ENCODE assay signal across 7 mouse cellular contexts in genomic region chr7:83584639-83585471, GRCm38 (mm10). TPM values are rescaled to one million over a fixed set of nuclear protein-coding genes. Genes with fewer than 3 reads are reported as not detected.
DNase-seq lines count a peak whose midpoint lies in the region; ATAC-seq and TF ChIP-seq lines count a peak whose summit lies in the region.

Gene Tmc3, plus strand, starts transcription at chr7:83584927.

- H3K9ac ChIP-seq in embryonic facial prominence, embryonic 14.5 days (ENCODE audit: low read depth, low read length): no peak within 1 kb of the TSS
- H3K9ac ChIP-seq in heart, postnatal 0 days (replicated peaks; ENCODE audit: low read depth, low read length): no peak within 1 kb of the TSS
- H3K9ac ChIP-seq in stomach, embryonic 16.5 days (ENCODE audit: low read length): no peak within 1 kb of the TSS

- H3K27ac ChIP-seq in embryonic facial prominence, embryonic 14.5 days (replicated peaks; ENCODE audit: low read depth, low read length): no peak within 1 kb of the TSS; the same call in 1 of the 2 replicates
- H3K27ac ChIP-seq in heart, postnatal 0 days (ENCODE audit: low read depth): no peak within 1 kb of the TSS
- peak within 1 kb of the TSS; percentile 16; the same call in 1 of the 2 replicates for H3K27ac ChIP-seq in stomach, embryonic 16.5 days (ENCODE audit: low read length)

- peaks cover 10% of the 10 kb centered on the region; the same call in 1 of the 2 replicates for H3K4me1 ChIP-seq in embryonic facial prominence, embryonic 14.5 days (ENCODE audit: control insufficient read depth, insufficient read depth, low read length)
- peaks cover 4% of the 10 kb centered on the region; the same call in 1 of the 2 replicates for H3K4me1 ChIP-seq in heart, postnatal 0 days (ENCODE audit: control insufficient read depth, insufficient read depth)
- H3K4me1 ChIP-seq in stomach, embryonic 16.5 days (ENCODE audit: control insufficient read depth, insufficient read depth, low read length): 0 out of 2 replicates have a peak, but pooled peaks cover 7% of the 10 kb centered on the region

- TF ChIP-seq EP300 in heart, postnatal 0 days (IDR thresholded peaks at IDR 0.05; ENCODE audit: low read depth): no peak

- 0 out of 2 replicates have a peak, but pooled peaks have one; percentile 22 for ATAC-seq in embryonic facial prominence, embryonic 14.5 days (ENCODE audit: low read depth)
- ATAC-seq in heart, postnatal 0 days (ENCODE audit: insufficient read depth, low read depth): no peak
- peak; percentile 92 for ATAC-seq in megakaryocyte progenitor cell, adult 5-6 weeks (replicated peaks; ENCODE audit: poor library complexity)
- ATAC-seq in stomach, embryonic 16.5 days (ENCODE audit: insufficient read depth, low FRiP score): peak; percentile 53; the same call in 1 of the 2 replicates

- no peak for TF ChIP-seq CTCF in heart, postnatal 0 days (IDR thresholded peaks at IDR 0.05; ENCODE audit: low read depth)

- peak; percentile 25 for DNase-seq in ES-CJ7 (ENCODE audit: low read depth, low spot score)
- peak; percentile 75 for DNase-seq in ZHBTc4 (ENCODE audit: low read depth, low spot score)
- DNase-seq in embryonic facial prominence, embryonic 14.5 days (ENCODE audit: low spot score): peak; percentile 59
- peak; percentile 16 for DNase-seq in heart, postnatal 0 days (ENCODE audit: low spot score)
- peak; percentile 38 for DNase-seq in layer of hippocampus, adult 9-10 months (ENCODE audit: low spot score)

- no peaks in the 10 kb centered on the region for H3K9me3 ChIP-seq in embryonic facial prominence, embryonic 14.5 days (ENCODE audit: control insufficient read depth, low read length)
- H3K9me3 ChIP-seq in heart, postnatal 0 days (replicated peaks; ENCODE audit: control insufficient read depth, low read length): no peaks in the 10 kb centered on the region
- no peaks in the 10 kb centered on the region for H3K9me3 ChIP-seq in stomach, embryonic 16.5 days (replicated peaks; ENCODE audit: control insufficient read depth, low read length)

- H3K4me3 ChIP-seq in embryonic facial prominence, embryonic 14.5 days (ENCODE audit: low read depth, low read length): no peak within 1 kb of the TSS
- no peak within 1 kb of the TSS for H3K4me3 ChIP-seq in heart, postnatal 0 days (ENCODE audit: low read depth, low read length)
- no peak within 1 kb of the TSS for H3K4me3 ChIP-seq in stomach, embryonic 16.5 days (replicated peaks; ENCODE audit: low read length)

- no peaks in the 10 kb centered on the region for H3K36me3 ChIP-seq in embryonic facial prominence, embryonic 14.5 days (ENCODE audit: control insufficient read depth, insufficient read depth, low read length)
- no peaks in the 10 kb centered on the region for H3K36me3 ChIP-seq in heart, postnatal 0 days (replicated peaks; ENCODE audit: control insufficient read depth, insufficient read depth, low read length)
- no peaks in the 10 kb centered on the region for H3K36me3 ChIP-seq in stomach, embryonic 16.5 days (ENCODE audit: control insufficient read depth, insufficient read depth, low read length)

- no peaks in the 10 kb centered on the region; the same call in 1 of the 2 replicates for H3K27me3 ChIP-seq in embryonic facial prominence, embryonic 14.5 days (replicated peaks; ENCODE audit: control insufficient read depth, insufficient read depth, low read length)
- no peaks in the 10 kb centered on the region for H3K27me3 ChIP-seq in heart, postnatal 0 days (ENCODE audit: control insufficient read depth, insufficient read depth, low read length)
- H3K27me3 ChIP-seq in stomach, embryonic 16.5 days (ENCODE audit: control insufficient read depth, insufficient read depth, low read length): no peaks in the 10 kb centered on the region

- H3K4me2 ChIP-seq in embryonic facial prominence, embryonic 14.5 days (ENCODE audit: low read depth, low read length): peak within 1 kb of the TSS; percentile 26
- peak within 1 kb of the TSS; percentile 7 for H3K4me2 ChIP-seq in heart, postnatal 0 days (ENCODE audit: low read depth, low read length)
- H3K4me2 ChIP-seq in stomach, embryonic 16.5 days (ENCODE audit: low read depth, low read length): 0 out of 2 replicates have a peak within 1 kb of the TSS, but pooled peaks have one; percentile 0

- 32% methylated on average over 11 of the region's 11 CpGs for WGBS in embryonic facial prominence, embryonic 14.5 days
- WGBS in heart, postnatal 0 days: 25% methylated on average over 11 of the region's 11 CpGs
- WGBS in stomach, embryonic 16.5 days: 38% methylated on average over 11 of the region's 11 CpGs

RNA-seq across cellular contexts. Expression of gene Tmc3, which starts in this region (rescaled TPM):
- 0.94 and 0.99 TPM in 2 replicates for polyA plus RNA-seq in embryonic facial prominence, embryonic 14.5 days (2014; fragmentation: Nextera tagmentation; extraction: Ambion mirVana)
- 0.04 and 0.23 TPM in 2 replicates for total RNA-seq in heart, postnatal 0 days (2014; rRNA removed; ENCODE audit: low replicate concordance)
- 0.38 and 0.49 TPM in 2 replicates for polyA plus RNA-seq in heart, postnatal 0 days (2015; fragmentation: Nextera tagmentation; extraction: Ambion mirVana)
- 0.64 TPM in 1 of 2 replicates, not detected in the other for total RNA-seq in megakaryocyte progenitor cell, adult 5-6 weeks (2015)
- total RNA-seq in megakaryocyte progenitor cell, adult 5-6 weeks (2017): 0.17 TPM in 1 of 2 replicates, not detected in the other
- 0.70 and 1.3 TPM in 2 replicates for polyA plus RNA-seq in stomach, embryonic 16.5 days (2015; fragmentation: Nextera tagmentation; extraction: Ambion mirVana)

Comparison
In these comparisons a context has a peak if more than half of its experiments do, and no peak if none do; other contexts are left out.
1. Peak in DNase-seq, ATAC-seq and H3K4me2 ChIP-seq in embryonic facial prominence, embryonic 14.5 days; RNA of the gene not detected or under 1 TPM.
2. Peak in DNase-seq and H3K4me2 ChIP-seq in heart, postnatal 0 days; RNA of the gene not detected or under 1 TPM.
3. Peak in ATAC-seq in megakaryocyte progenitor cell, adult 5-6 weeks; RNA of the gene not detected or under 1 TPM.
4. DNase-seq: peak in every context shown above with its lines; median percentile 75 in ZHBTc4; 59 in embryonic facial prominence, embryonic 14.5 days; 38 in layer of hippocampus, adult 9-10 months; 25 in ES-CJ7; 16 in heart, postnatal 0 days.